Mouse (Mus musculus) forebrain, embryonic 11.5 days (tissue): ENCODE results near the gene Crispld2. TPM values are rescaled to one million over a fixed set of nuclear protein-coding genes. Genes with fewer than 3 reads are reported as not detected.

Experiments
- ATAC-seq: fragments of 200-750 bp; cut with Nextera tagmentation; replicated peaks from 2 replicates; pipeline ENCODE4 v1.8.0; 2017; ENCODE audit warnings: moderate TSS enrichment; ENCODE audit not compliant: low FRiP score
- DNase-seq: peaks from one replicate; pipeline ENCODE4 v3.0.0-alpha.2; 2017; ENCODE audit warnings: low spot score
- H3K27ac ChIP-seq: fragments of 300-500 bp; sonication (generic); 2 replicates; pipeline ENCODE4 v1.5.1; 2014; ENCODE audit warnings: low read depth, low read length
- H3K27me3 ChIP-seq: fragments of 300-500 bp; sonication (generic); 2 replicates; pipeline ENCODE4 v1.6.1; 2014; ENCODE audit warnings: mild to moderate bottlenecking, low read length, mixed read lengths; ENCODE audit not compliant: control insufficient read depth, insufficient read depth
- H3K36me3 ChIP-seq: fragments of 300-500 bp; sonication (generic); 2 replicates; pipeline ENCODE4 v1.6.1; 2014; ENCODE audit warnings: mild to moderate bottlenecking, low read length, moderate library complexity, mixed read lengths; ENCODE audit not compliant: control insufficient read depth, insufficient read depth
- H3K4me1 ChIP-seq: fragments of 300-500 bp; sonication (generic); replicated peaks from 2 replicates; pipeline ENCODE4 v1.6.1; 2014; ENCODE audit warnings: low read length, mixed read lengths; ENCODE audit not compliant: control insufficient read depth, insufficient read depth
- H3K4me2 ChIP-seq: fragments of 300-500 bp; sonication (generic); 2 replicates; pipeline ENCODE4 v1.6.1; 2014; ENCODE audit warnings: low read depth, mild to moderate bottlenecking, low read length, moderate library complexity, mixed read lengths; ENCODE audit not compliant: severe bottlenecking
- H3K4me3 ChIP-seq: fragments of 300-500 bp; sonication (generic); 2 replicates; pipeline ENCODE4 v1.5.1; 2014; ENCODE audit warnings: low read depth, low read length
- H3K9ac ChIP-seq: fragments of 300-500 bp; sonication (generic); 2 replicates; pipeline ENCODE4 v1.6.1; 2014; ENCODE audit warnings: low read length
- H3K9me3 ChIP-seq: fragments of 300-500 bp; sonication (generic); 2 replicates; pipeline ENCODE4 v1.6.1; 2016; ENCODE audit warnings: low read length, mixed read lengths; ENCODE audit not compliant: control insufficient read depth
- WGBS: fragments of 180-500 bp; shearing (Covaris S2); extraction: QIAGEN DNeasy Blood & Tissue Kit; methylation state at CpG from one replicate; pipeline ENCODE4 v1.1.7; 2014; 5-methylcytosine and 5-hydroxymethylcytosine counted together
- polyA plus RNA-seq: library from polyadenylated mRNA; unstranded; fragments of >200 nt; fragmentation: Nextera tagmentation; extraction: Ambion mirVana; gene quantifications from 2 replicates; pipeline ENCODE4 v1.2.1, GENCODE M21; 2014

The Crispld2 gene
- polyA plus RNA-seq, 1 experiment from 2014 or later, result 1.6 TPM

- no peak for ATAC-seq
- Histone ChIP-seq H3K9me3 (no peaks in the 10 kb centered on the region), H3K4me1 (no peaks in the 10 kb centered on the region), H3K27me3 (no peaks in the 10 kb centered on the region), H3K4me3 (no peak overlapping the region), H3K4me2 (no peak overlapping the region), H3K27ac (no peak overlapping the region), H3K9ac (no peak overlapping the region), H3K36me3 (no peaks in the 10 kb centered on the region; the same call in 1 of the 2 replicates)
- no peak for DNase-seq
- 96% methylated on average over 3 of the region's 3 CpGs for WGBS
Observed at GRCm38 (mm10) chr8:120091032-120091431, 98.8 kb downstream of the Crispld2 start.

- no peaks in the 10 kb centered on the region for H3K4me1 ChIP-seq
- H3K9ac ChIP-seq, result no peak overlapping the region
- no peaks in the 10 kb centered on the region for H3K9me3 ChIP-seq
- no peak overlapping the region for H3K4me2 ChIP-seq
- no peak overlapping the region for H3K27ac ChIP-seq
- DNase-seq (no peak), ATAC-seq (no peak)
- WGBS, result 94% methylated on average over 3 of the region's 3 CpGs
- no peak overlapping the region for H3K4me3 ChIP-seq
- H3K36me3 ChIP-seq, result no peaks in the 10 kb centered on the region; the same call in 1 of the 2 replicates
- no peaks in the 10 kb centered on the region for H3K27me3 ChIP-seq
Observed at GRCm38 (mm10) chr8:120093103-120093502, 100.9 kb downstream of the Crispld2 start.

- DNase-seq (no peak), ATAC-seq (no peak)
- H3K4me1 ChIP-seq, result peaks cover 2% of the 10 kb centered on the region; the same call in 1 of the 2 replicates
- no peak overlapping the region for H3K27ac ChIP-seq
- H3K9ac ChIP-seq, result no peak overlapping the region
- no peaks in the 10 kb centered on the region for H3K9me3 ChIP-seq
- 90% methylated on average over 10 of the region's 10 CpGs for WGBS
- no peak overlapping the region for H3K4me2 ChIP-seq
- H3K4me3 ChIP-seq, result no peak overlapping the region
- no peaks in the 10 kb centered on the region; the same call in 1 of the 2 replicates for H3K36me3 ChIP-seq
- no peaks in the 10 kb centered on the region for H3K27me3 ChIP-seq
Observed at GRCm38 (mm10) chr8:120094801-120095200, 102.6 kb downstream of the Crispld2 start.

- ATAC-seq, result no peak
- no peak for DNase-seq
- Histone ChIP-seq H3K27ac (no peak overlapping the region), H3K4me1 (peaks cover 5% of the 10 kb centered on the region; the same call in 1 of the 2 replicates), H3K27me3 (no peaks in the 10 kb centered on the region), H3K36me3 (no peaks in the 10 kb centered on the region; the same call in 1 of the 2 replicates), H3K9me3 (no peaks in the 10 kb centered on the region), H3K9ac (no peak overlapping the region), H3K4me3 (no peak overlapping the region), H3K4me2 (no peak overlapping the region)
- 78% methylated on average over 2 of the region's 2 CpGs for WGBS
Observed at GRCm38 (mm10) chr8:120096486-120096885, 104.2 kb downstream of the Crispld2 start.

GRCm38 (mm10) chr8:120100388-120101067, 108.3 kb downstream of the Crispld2 start:
- no peak for ATAC-seq
- H3K27ac ChIP-seq, result peak overlapping the region; percentile 84; the same call in 1 of the 2 replicates
- peak overlapping the region; percentile 80 for H3K9ac ChIP-seq

GRCm38 (mm10) chr8:120101068-120101972, 109.1 kb downstream of the Crispld2 start, which contains the start of gene Zdhhc7:
Gene Zdhhc7, minus strand, starts transcription at chr8:120101482.
- Histone ChIP-seq H3K27ac (peak within 1 kb of the TSS; percentile 84), H3K27me3 (no peaks in the 10 kb centered on the region), H3K9ac (peak within 1 kb of the TSS; percentile 80), H3K4me2 (peak within 1 kb of the TSS; percentile 93), H3K4me1 (peaks cover 11% of the 10 kb centered on the region), H3K9me3 (no peaks in the 10 kb centered on the region), H3K36me3 (no peaks in the 10 kb centered on the region), H3K4me3 (peak within 1 kb of the TSS; percentile 80)
- peak; percentile 67 for ATAC-seq
- under 1% methylated on average over 88 of the region's 88 CpGs for WGBS
- peak; percentile 87 for DNase-seq

More at GRCm38 (mm10) chr8:120100388-120101067, 108.3 kb downstream of the Crispld2 start:
- Histone ChIP-seq H3K4me1 (peaks cover 11% of the 10 kb centered on the region), H3K36me3 (no peaks in the 10 kb centered on the region), H3K27me3 (no peaks in the 10 kb centered on the region), H3K9me3 (no peaks in the 10 kb centered on the region), H3K4me2 (peak overlapping the region; percentile 93), H3K4me3 (peak overlapping the region; percentile 80)
- 9% methylated on average over 25 of the region's 25 CpGs for WGBS
- DNase-seq, result no peak

Other genes starting within 250 kb of the Crispld2 start
- gene Tldc1, start 214.0 kb upstream of the Crispld2 start, polyA plus RNA-seq, result 12.6 and 13.4 TPM in 2 replicates
- 167 and 251 TPM in 2 replicates for gene Cotl1, start 151.9 kb upstream of the Crispld2 start, polyA plus RNA-seq
- 7.3 and 9.9 TPM in 2 replicates for gene Klhl36, start 130.2 kb upstream of the Crispld2 start, polyA plus RNA-seq
- 209 and 210 TPM in 2 replicates for gene Usp10, start 82.1 kb upstream of the Crispld2 start, polyA plus RNA-seq
- not detected in 2 replicates for gene Gm20388, start 81.6 kb upstream of the Crispld2 start, polyA plus RNA-seq
- 29.4 and 29.9 TPM in 2 replicates for gene Zdhhc7, start 109.0 kb downstream of the Crispld2 start, polyA plus RNA-seq
- gene 6430548M08Rik, start 121.7 kb downstream of the Crispld2 start, polyA plus RNA-seq, result 9.9 and 10.0 TPM in 2 replicates
- 2.0 and 2.1 TPM in 2 replicates for gene Fam92b, start 185.0 kb downstream of the Crispld2 start, polyA plus RNA-seq
- gene Gse1, start 236.0 kb downstream of the Crispld2 start, polyA plus RNA-seq, result 22.2 and 23.6 TPM in 2 replicates